In genomic region chr7:97696506-97697254, GRCm38 (mm10) we compare ENCODE assay signal across 8 mouse cellular contexts. TPM values are rescaled to one million over a fixed set of nuclear protein-coding genes. Genes with fewer than 3 reads are reported as not detected.
DNase-seq lines count a peak whose midpoint lies in the region; ATAC-seq and TF ChIP-seq lines count a peak whose summit lies in the region.

Clns1a (plus strand) TSS chr7:97696634.

- H3K27ac ChIP-seq in embryonic facial prominence, embryonic 13.5 days = peak within 1 kb of the TSS; percentile 82
- H3K27ac ChIP-seq in heart, adult 2 months = peak within 1 kb of the TSS; percentile 78
- peak within 1 kb of the TSS; percentile 83 for H3K27ac ChIP-seq in limb, embryonic 13.5 days
- H3K27ac ChIP-seq in midbrain, embryonic 16.5 days (ENCODE audit: low read length) = peak within 1 kb of the TSS; percentile 81

- H3K4me1 ChIP-seq in embryonic facial prominence, embryonic 13.5 days = peaks cover 18% of the 10 kb centered on the region
- peaks cover 3% of the 10 kb centered on the region for H3K4me1 ChIP-seq in heart, adult 2 months (ENCODE audit: control insufficient read depth, insufficient read depth, low read length)
- H3K4me1 ChIP-seq in limb, embryonic 13.5 days = peaks cover 16% of the 10 kb centered on the region
- H3K4me1 ChIP-seq in midbrain, embryonic 16.5 days (ENCODE audit: control insufficient read depth, insufficient read depth, low read length) = peaks cover 13% of the 10 kb centered on the region

- peak within 1 kb of the TSS; percentile 71 for H3K4me2 ChIP-seq in embryonic facial prominence, embryonic 13.5 days
- H3K4me2 ChIP-seq in limb, embryonic 13.5 days (replicated peaks) = peak within 1 kb of the TSS; percentile 79
- H3K4me2 ChIP-seq in midbrain, embryonic 16.5 days (ENCODE audit: low read length) = peak within 1 kb of the TSS; percentile 73

- no peak for TF ChIP-seq CTCF in heart, adult 2 months (IDR thresholded peaks at IDR 0.05)

- H3K4me3 ChIP-seq in embryonic facial prominence, embryonic 13.5 days = peak within 1 kb of the TSS; percentile 98
- peak within 1 kb of the TSS; percentile 99 for H3K4me3 ChIP-seq in heart, adult 2 months
- peak within 1 kb of the TSS; percentile 98 for H3K4me3 ChIP-seq in limb, embryonic 13.5 days
- H3K4me3 ChIP-seq in midbrain, embryonic 16.5 days (ENCODE audit: low read depth, low read length) = peak within 1 kb of the TSS; percentile 82

- intact Hi-C loops in heart, adult 2 months (cut with DNase I) = loop anchor here (1.0 kb wide), 1 partner anchor 215 kb away; no protein-coding TSS in a partner anchor

- H3K9ac ChIP-seq in embryonic facial prominence, embryonic 13.5 days = peak within 1 kb of the TSS; percentile 95
- peak within 1 kb of the TSS; percentile 89 for H3K9ac ChIP-seq in heart, adult 2 months (ENCODE audit: low read depth, low read length)
- H3K9ac ChIP-seq in limb, embryonic 13.5 days = peak within 1 kb of the TSS; percentile 96
- peak within 1 kb of the TSS; percentile 81 for H3K9ac ChIP-seq in midbrain, embryonic 16.5 days (ENCODE audit: low read depth, low read length)

- H3K79me2 ChIP-seq in heart, adult 2 months (replicated peaks; ENCODE audit: control insufficient read depth, insufficient read depth, low read length) = 0 out of 2 replicates have a peak, but pooled peaks cover 1% of the 10 kb centered on the region

- TF ChIP-seq POLR2A in heart, adult 2 months (IDR thresholded peaks at IDR 0.05; ENCODE audit: insufficient read depth, low read depth, low read length) = peak; percentile 82

- H3K27me3 ChIP-seq in embryonic facial prominence, embryonic 13.5 days = no peaks in the 10 kb centered on the region
- H3K27me3 ChIP-seq in heart, adult 2 months (ENCODE audit: control insufficient read depth, insufficient read depth, low read length) = no peaks in the 10 kb centered on the region
- no peaks in the 10 kb centered on the region for H3K27me3 ChIP-seq in limb, embryonic 13.5 days
- H3K27me3 ChIP-seq in midbrain, embryonic 16.5 days (ENCODE audit: control insufficient read depth, insufficient read depth, low read depth, low read length) = no peaks in the 10 kb centered on the region

- DNase-seq in 3134 (ENCODE audit: extremely low read depth, insufficient read length, low spot score) = peak; percentile 81
- DNase-seq in adrenal gland, postnatal 36 days = peak; percentile 94 to 96
- peak; percentile 92 to 93 for DNase-seq in heart, adult 2 months
- peak; percentile 89 to 93 for DNase-seq in kidney, adult 8-10 months
- DNase-seq in spleen, postnatal 10 days (ENCODE audit: low spot score in 2 of 2) = peak; percentile 77 to 92

- H3K36me3 ChIP-seq in embryonic facial prominence, embryonic 13.5 days = peaks cover 14% of the 10 kb centered on the region; the same call in 1 of the 2 replicates
- peaks cover 2% of the 10 kb centered on the region; the same call in 1 of the 2 replicates for H3K36me3 ChIP-seq in heart, adult 2 months (ENCODE audit: control insufficient read depth, insufficient read depth, low read length)
- H3K36me3 ChIP-seq in limb, embryonic 13.5 days = peaks cover 15% of the 10 kb centered on the region
- no peaks in the 10 kb centered on the region for H3K36me3 ChIP-seq in midbrain, embryonic 16.5 days (ENCODE audit: control insufficient read depth, insufficient read depth, low read length)

- ATAC-seq in embryonic facial prominence, embryonic 13.5 days (ENCODE audit: insufficient number of reproducible peaks, insufficient read depth, low FRiP score, low TSS enrichment, low read depth) = peak; percentile 95
- peak; percentile 99 for ATAC-seq in limb, embryonic 13.5 days (ENCODE audit: low FRiP score, low read depth)
- peak; percentile 98 for ATAC-seq in midbrain, embryonic 16.5 days

- under 1% methylated on average over 63 of the region's 63 CpGs for WGBS in embryonic facial prominence, embryonic 13.5 days
- WGBS in heart, adult 2 months = under 1% methylated on average over 63 of the region's 63 CpGs
- under 1% methylated on average over 63 of the region's 63 CpGs for WGBS in limb, embryonic 13.5 days
- under 1% methylated on average over 63 of the region's 63 CpGs for WGBS in midbrain, embryonic 16.5 days

- H3K9me3 ChIP-seq in embryonic facial prominence, embryonic 13.5 days = no peaks in the 10 kb centered on the region
- no peaks in the 10 kb centered on the region for H3K9me3 ChIP-seq in limb, embryonic 13.5 days
- H3K9me3 ChIP-seq in midbrain, embryonic 16.5 days (replicated peaks; ENCODE audit: control insufficient read depth, low read length, poor library complexity, severe bottlenecking) = no peaks in the 10 kb centered on the region

- TF ChIP-seq EP300 in heart, adult 2 months (IDR thresholded peaks at IDR 0.05; ENCODE audit: insufficient read depth, low read depth, low read length) = 0 out of 2 replicates have a peak, but pooled peaks have one; percentile 71

RNA-seq across cellular contexts. Expression of gene Clns1a, which starts in this region (rescaled TPM):
- 10 to 100 TPM; 55.6 to 58.4 TPM for total RNA-seq in adrenal gland, postnatal 36 days (2021)
- polyA plus RNA-seq in embryonic facial prominence, embryonic 13.5 days (2015; fragmentation: Nextera tagmentation; extraction: Ambion mirVana) = 223 and 229 TPM in 2 replicates
- 10 to 100 TPM; 25.9 to 29.8 TPM for total RNA-seq in heart, adult 2 months (2021)
- 18.9 and 35.9 TPM in 2 replicates for polyA plus RNA-seq in heart, adult 2 months (2012; rRNA removed)
- 229 and 230 TPM in 2 replicates for polyA plus RNA-seq in limb, embryonic 13.5 days (2015; fragmentation: Nextera tagmentation; extraction: Ambion mirVana)
- 167 and 169 TPM in 2 replicates for polyA plus RNA-seq in midbrain, embryonic 16.5 days (2015; fragmentation: Nextera tagmentation; extraction: Ambion mirVana)

Comparison
In these comparisons a context has a peak if more than half of its experiments do, and no peak if none do; other contexts are left out.
1. Peak in every context shown above with its lines: DNase-seq, ATAC-seq, H3K4me3 ChIP-seq and H3K27ac ChIP-seq.